Mouse (Mus musculus): ENCODE measurements at regions not wholly inside any gene's neighbourhood (a gene's known extent, or its start where the extent isn't known, plus 50 kb on each side); places are given as distances from the start of the nearest gene placed in this dataset.
A peak's percentile ranks its signal among the peaks of the same experiment; 100 is the strongest.

DNA sequence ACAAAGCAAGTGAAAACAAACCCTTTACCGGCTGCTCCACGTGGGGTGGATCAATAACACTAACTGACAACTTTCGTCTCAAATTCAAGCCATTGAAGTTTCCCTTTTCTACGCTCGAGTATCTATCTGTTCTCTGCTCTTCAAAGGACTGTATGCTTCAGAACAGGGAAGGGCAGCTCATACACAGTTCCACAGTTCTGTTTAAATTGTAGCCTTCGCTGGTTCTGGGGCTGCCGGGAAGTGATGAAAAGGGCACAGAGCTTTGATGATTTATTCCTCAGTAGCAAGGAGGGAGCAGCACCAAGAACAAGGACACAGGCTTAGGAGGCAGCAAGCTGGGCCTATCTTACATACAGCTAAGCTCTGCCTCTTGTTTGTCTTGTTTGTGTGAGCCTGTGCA is 532.6 kb downstream of the Prim2 start:
- TF ChIP-seq CTCF (IDR thresholded peaks at IDR 0.05), result no peak
- Histone ChIP-seq H3K4me3 (no peak overlapping the region), H3K27ac (no peak overlapping the region)
- DNase-seq, result no peak
- intact Hi-C loops (cut with DNase I), result no loop called here

DNA sequence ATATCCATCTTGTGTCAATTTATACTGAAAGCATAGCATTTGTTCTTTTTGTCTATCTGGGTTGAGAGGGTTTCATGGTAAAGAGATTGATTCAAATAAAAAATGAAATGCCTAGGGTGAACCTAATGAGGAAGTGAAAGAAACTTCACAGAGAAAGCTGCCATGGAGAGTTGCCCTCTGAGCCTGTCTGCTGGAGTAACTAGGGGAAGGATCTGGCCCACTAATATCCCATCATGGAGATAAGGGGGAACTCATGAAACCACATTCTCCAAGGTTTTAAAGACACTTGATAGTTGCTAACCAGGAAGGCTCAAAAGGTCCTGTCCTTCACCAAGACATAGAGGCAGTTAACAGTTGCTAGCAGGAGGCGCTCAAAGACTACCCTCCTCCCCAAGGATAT is 539.2 kb downstream of the Prim2 start:
- H3K4me3 ChIP-seq, result no peak overlapping the region
- no peak for TF ChIP-seq CTCF (IDR thresholded peaks at IDR 0.05)
- intact Hi-C loops (cut with DNase I), result no loop called here
- H3K27ac ChIP-seq, result no peak overlapping the region
- DNase-seq, result no peak

DNA sequence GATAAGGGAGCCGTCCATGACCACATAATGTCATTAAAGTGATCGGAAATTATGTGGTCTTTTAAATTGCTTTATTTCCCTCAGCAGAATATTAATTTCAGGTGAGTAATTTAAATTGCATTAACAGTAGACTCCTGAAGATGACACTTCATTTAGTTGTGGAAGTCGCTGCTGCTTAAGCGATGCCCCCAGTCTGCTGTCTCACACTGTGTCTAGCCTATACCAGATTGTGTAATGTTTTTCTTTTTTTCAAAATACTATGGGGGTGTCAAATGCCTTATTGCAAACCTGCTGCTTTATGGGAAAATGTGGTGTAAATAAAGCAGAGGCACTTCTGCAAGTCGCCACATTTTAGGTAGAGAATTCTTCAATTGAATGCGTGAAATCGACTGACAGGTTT is 544.5 kb downstream of the Prim2 start:
- Histone ChIP-seq H3K27ac (no peak overlapping the region), H3K4me3 (no peak overlapping the region)
- DNase-seq, result no peak
- intact Hi-C loops (cut with DNase I), result no loop called here
- TF ChIP-seq CTCF (IDR thresholded peaks at IDR 0.05), result no peak

DNA sequence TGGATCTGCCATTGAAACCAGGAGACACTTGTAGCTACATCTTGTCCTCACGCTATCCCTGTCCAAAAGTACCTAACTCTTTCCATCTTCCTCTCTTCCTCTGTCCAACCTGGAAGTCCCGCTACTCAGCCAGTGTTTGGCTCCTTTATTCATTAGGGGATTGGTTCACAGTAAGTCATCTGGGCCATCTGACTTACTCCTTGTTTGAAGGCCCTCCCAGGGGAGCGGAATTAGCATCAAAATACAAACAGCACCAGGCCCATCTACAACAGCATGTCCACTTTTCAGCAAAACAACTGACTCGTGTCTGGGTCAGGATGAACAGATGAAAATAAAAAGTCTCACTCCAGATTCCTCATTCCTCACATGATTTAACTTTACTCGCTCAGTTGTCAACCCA is 559.2 kb upstream of the Gm5415 start:
- intact Hi-C loops (cut with DNase I), result no loop called here
- H3K4me3 ChIP-seq, result no peak overlapping the region
- TF ChIP-seq CTCF (IDR thresholded peaks at IDR 0.05), result no peak
- DNase-seq, result no peak
- H3K27ac ChIP-seq, result no peak overlapping the region

DNA sequence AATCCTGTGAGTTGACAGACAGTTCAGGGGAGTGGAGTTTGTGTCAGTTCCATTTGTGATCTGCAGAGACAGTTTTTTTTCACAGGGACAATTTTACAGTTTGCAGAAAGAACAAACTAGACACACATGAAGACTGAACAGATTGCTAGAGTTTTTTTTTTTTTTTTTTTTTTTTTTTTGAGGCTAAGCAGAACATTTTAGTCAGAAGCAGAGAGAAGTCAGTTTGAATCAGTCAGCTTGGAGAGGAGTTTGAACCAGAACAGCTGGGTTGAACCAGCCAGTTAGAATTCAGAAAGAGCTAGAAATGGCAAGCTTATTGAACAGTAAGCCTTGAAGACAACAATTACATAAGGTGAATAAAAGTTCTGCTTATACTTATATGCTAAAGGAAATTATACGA is 557.2 kb upstream of the Gm5415 start:
- Histone ChIP-seq H3K27ac (no peak overlapping the region), H3K4me3 (no peak overlapping the region)
- intact Hi-C loops (cut with DNase I), result no loop called here
- no peak for DNase-seq
- no peak for TF ChIP-seq CTCF (IDR thresholded peaks at IDR 0.05)

DNA sequence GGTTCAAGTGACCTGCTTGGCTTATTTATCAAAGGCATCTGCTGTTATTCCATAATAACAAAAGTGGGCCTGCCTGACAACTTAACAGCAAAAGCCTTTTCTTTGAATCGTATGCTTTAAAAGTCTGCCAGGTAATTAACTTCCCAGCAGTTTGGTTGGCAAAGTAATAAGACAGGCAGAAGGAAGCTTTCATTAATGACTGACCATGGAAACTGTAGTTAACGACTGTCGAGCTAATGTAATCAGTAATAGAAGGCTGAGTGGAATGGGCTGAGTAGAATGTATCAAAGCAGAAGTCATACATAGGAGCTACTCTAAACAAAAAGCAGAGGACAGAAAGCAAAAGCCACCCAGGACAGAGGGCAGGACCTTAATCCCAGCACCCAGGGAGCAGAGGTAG is 551.0 kb upstream of the Gm5415 start:
- no peak for DNase-seq
- Histone ChIP-seq H3K27ac (no peak overlapping the region), H3K4me3 (no peak overlapping the region)
- TF ChIP-seq CTCF (IDR thresholded peaks at IDR 0.05), result no peak
- intact Hi-C loops (cut with DNase I), result no loop called here

DNA sequence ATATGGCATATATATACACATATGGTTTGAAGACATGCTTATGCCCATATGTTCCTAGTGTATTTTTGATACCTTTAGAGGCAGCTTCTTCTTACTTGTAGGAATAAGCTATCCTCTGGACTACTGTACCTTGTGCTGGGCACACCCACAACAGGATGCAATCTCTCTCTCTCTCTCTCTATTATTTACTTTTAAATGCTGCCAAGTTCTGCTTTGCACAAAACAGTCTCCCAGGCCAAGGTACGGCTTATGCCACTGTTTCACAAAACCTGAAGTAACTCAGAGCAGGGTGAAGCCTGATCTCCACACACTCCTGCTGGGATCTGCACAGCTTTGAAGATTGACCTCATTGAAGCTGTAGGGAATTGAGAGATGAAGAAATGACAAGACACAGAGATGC is 549.8 kb upstream of the Gm5415 start:
- Histone ChIP-seq H3K4me3 (no peak overlapping the region), H3K27ac (no peak overlapping the region)
- no peak for DNase-seq
- intact Hi-C loops (cut with DNase I), result no loop called here
- TF ChIP-seq CTCF (IDR thresholded peaks at IDR 0.05), result no peak

DNA sequence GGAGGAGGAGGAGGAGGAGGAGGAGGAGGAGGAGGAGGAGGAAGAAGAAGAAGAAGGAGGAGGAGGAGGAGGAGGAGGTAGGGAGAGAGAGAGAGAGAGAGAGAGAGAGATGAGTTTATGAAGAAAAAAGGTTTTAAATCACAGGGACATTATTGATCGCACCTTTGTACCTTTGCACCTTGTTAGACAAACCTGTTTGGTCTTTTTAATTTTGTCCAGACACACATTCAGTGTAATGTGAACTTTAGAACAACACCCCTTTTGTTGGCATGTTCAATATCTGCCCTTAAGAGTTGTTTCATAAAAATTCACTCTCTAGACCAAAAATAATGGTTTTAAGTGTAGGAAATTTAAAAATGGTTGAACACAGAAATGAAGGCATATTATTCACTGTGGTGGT is 527.5 kb upstream of the Gm5415 start:
- no peak for TF ChIP-seq CTCF (IDR thresholded peaks at IDR 0.05)
- Histone ChIP-seq H3K4me3 (no peak overlapping the region), H3K27ac (no peak overlapping the region)
- intact Hi-C loops (cut with DNase I), result no loop called here
- no peak for DNase-seq

DNA sequence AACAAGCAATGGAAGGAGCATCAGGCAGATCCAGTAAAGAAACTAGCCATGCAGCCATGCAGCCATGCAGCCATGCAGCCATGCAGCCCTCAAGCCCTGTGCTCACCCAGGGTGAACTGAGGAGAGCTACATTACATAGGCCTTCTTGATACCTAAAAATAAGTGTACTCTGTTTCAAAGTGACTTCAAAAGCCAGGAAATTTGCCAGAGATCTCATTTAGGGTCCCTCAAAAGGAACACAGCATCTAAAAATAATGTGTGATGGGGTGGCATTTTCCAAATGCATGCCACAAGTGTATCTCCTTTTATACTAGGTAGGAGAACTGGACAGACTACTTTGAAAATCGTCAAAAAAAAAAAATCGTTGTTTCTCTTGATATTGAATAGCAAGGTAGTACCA is 510.9 kb upstream of the Gm5415 start:
- Histone ChIP-seq H3K27ac (peak overlapping the region; percentile 21; the same call in 1 of the 2 replicates), H3K4me3 (no peak overlapping the region)
- intact Hi-C loops (cut with DNase I), result no loop called here
- TF ChIP-seq CTCF (IDR thresholded peaks at IDR 0.05), result no peak
- DNase-seq, result no peak

DNA sequence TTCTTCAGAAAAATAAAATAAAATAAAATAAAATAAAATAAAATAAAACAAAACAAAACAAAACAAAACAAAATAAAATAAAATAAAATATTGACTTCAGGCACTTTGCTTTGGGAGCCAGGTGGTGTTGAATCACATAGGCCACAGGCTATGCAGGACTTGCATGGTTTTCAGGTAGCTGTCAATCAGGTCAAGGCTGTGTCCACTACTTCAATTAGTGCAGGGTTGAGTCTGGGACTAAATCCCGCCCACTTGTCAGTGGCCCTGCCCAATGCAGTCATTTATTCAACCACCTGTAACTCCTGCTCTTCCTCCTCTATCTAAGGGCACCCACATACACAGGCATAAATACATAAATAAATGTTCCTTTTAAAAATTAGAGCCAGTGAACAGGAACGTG is 497.3 kb upstream of the Gm5415 start:
- intact Hi-C loops (cut with DNase I), result no loop called here
- Histone ChIP-seq H3K27ac (no peak overlapping the region), H3K4me3 (no peak overlapping the region)
- DNase-seq, result no peak
- TF ChIP-seq CTCF (IDR thresholded peaks at IDR 0.05), result no peak

DNA sequence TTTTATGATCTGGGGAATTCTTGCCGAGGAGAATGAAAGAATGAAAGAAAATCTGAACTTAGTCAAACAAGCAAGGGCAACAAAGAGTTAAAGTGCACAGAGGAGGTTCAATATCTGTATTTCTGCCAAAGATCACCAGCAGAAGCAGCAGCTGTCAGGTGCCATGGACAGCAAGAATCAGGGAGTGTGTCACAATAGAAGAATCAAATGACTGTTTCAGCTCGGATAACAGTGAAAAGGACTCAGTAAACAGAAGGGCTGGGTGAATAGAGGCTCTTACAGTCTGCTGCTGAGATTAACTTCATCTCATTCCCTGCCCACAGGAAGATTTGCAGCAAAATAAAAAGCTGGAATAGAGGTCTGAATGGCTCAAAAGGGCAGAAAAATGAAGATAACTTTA is 495.3 kb upstream of the Gm5415 start:
- DNase-seq, result no peak
- no peak overlapping the region for H3K27ac ChIP-seq
- TF ChIP-seq CTCF (IDR thresholded peaks at IDR 0.05), result no peak
- H3K4me3 ChIP-seq, result no peak overlapping the region
- intact Hi-C loops (cut with DNase I), result no loop called here

DNA sequence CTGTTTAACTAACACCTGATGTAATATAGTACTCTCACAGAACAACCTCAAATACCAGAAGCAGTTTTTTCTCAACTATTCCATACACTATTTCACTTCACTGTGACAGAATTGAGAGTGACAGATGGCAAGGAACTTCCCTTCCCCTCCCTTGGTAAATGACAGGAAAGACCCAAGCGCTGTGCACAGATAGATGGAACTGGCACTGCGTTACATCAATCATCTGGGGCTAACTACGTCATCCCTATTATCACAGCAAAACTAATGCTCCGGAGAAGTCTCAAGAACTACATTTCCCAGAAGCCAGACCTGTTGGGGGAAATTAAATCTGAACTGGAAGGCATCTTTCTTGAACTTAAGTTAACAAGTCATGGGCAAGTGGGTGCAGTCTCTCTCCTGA is 493.6 kb upstream of the Gm5415 start:
- no peak for TF ChIP-seq CTCF (IDR thresholded peaks at IDR 0.05)
- intact Hi-C loops (cut with DNase I), result no loop called here
- DNase-seq, result no peak
- Histone ChIP-seq H3K4me3 (no peak overlapping the region), H3K27ac (no peak overlapping the region)

DNA sequence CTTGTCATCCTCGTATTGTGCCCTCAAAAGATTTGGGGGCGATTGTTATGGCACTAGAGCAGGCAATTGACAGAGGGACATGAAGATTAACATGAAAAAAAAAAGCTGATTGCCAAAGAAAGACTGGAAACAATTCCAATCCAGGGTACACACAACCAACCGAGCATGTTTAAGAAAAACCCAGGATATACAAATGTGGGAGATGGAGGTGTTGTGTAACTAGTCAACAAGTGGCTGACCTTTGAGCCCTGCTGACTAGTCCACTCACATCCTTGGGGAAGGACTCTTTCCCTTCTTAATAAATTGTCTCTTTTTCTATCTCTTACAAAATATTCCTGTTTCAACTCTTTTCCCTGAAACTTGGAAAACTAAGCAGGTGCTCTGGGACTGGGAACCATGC is 484.9 kb upstream of the Gm5415 start:
- Histone ChIP-seq H3K27ac (no peak overlapping the region), H3K4me3 (no peak overlapping the region)
- intact Hi-C loops (cut with DNase I), result no loop called here
- no peak for DNase-seq
- TF ChIP-seq CTCF (IDR thresholded peaks at IDR 0.05), result no peak

DNA sequence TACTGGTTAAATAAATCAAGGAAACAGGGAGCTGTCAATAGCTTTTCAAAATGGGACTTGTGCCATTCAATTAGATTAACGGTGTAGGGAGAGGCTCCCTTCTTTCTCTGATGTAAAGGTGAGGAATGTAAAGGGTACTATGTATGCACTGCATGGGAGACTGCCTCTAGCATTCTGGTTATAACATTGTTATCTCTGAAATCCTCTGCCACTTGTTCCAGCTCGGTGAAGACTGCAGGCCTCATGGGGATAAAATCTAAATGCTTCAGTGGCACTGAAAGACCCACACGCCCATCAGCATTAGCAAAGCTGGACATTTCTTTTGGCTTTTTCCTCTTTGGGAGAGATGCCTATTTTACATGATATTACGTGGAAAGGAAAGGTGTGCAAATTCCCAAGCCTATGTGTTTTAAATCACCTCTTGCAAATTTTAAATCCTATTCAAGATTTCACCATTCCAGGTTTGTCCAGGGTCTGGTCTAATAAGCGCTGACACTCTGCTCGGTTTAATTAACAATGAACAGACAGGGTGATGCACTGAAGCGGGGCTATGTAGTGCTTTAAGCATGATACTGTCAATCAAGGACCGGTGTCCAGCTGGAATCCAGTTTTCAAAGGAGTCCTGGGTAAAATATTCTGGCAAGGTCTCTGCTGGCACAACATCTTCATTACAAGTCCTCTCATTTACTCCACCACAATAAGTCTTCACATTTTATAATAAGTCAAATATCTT is 479.8 kb upstream of the Gm5415 start:
- TF ChIP-seq CTCF (IDR thresholded peaks at IDR 0.05), result no peak
- DNase-seq, result no peak
- intact Hi-C loops (cut with DNase I), result no loop called here
- Histone ChIP-seq H3K4me3 (no peak overlapping the region), H3K27ac (no peak overlapping the region)

Data from gastrocnemius, adult 2 months (tissue).